Mouse (Mus musculus) liver, embryonic 14.5 days (tissue): ENCODE measurements around the gene Efcab9. TPM values are rescaled to one million over a fixed set of nuclear protein-coding genes. Genes with fewer than 3 reads are reported as not detected.
A peak's percentile ranks its signal among the peaks of the same experiment; 100 is the strongest.

Source experiments
- ATAC-seq: fragments of 200-750 bp; cut with Nextera tagmentation; 2 replicates; pipeline ENCODE4 v1.8.0; 2017; ENCODE audit warnings: moderate number of reproducible peaks, mild to moderate bottlenecking, moderate library complexity; ENCODE audit not compliant: insufficient read depth
- DNase-seq, 3 experiments: peaks; one replicate each; pipeline ENCODE4 v3.0.0-alpha.2; 2012 to 2013; ENCODE audit warnings: low read depth in 3 of 3, low spot score in 3 of 3
- H3K27ac ChIP-seq: fragments of 300-500 bp; sonication (generic); 2 replicates; pipeline ENCODE4 v1.5.1; 2014; ENCODE audit warnings: moderate library complexity, mild to moderate bottlenecking, control low read depth, inconsistent platforms
- H3K27me3 ChIP-seq: fragments of 300-500 bp; sonication (generic); 2 replicates; pipeline ENCODE4 v1.6.1; 2014; ENCODE audit warnings: mild to moderate bottlenecking, low read length, moderate library complexity; ENCODE audit not compliant: control insufficient read depth, insufficient read depth
- H3K36me3 ChIP-seq: fragments of 300-500 bp; sonication (generic); replicated peaks from 2 replicates; pipeline ENCODE4 v1.6.1; 2014; ENCODE audit warnings: low read depth; ENCODE audit not compliant: control insufficient read depth, insufficient read depth
- H3K4me1 ChIP-seq, 2 experiments: fragments of 200-500 bp in 1 of 2; fragments of 300-500 bp in 1 of 2; sonication (generic) in 1 of 2; replicated peaks; 2 replicates each; pipeline ENCODE4 v1.6.1; 2012 to 2014; ENCODE audit warnings: antibody characterized with exemption in 1 of 2, inconsistent platforms in 1 of 2, low read length in 1 of 2; ENCODE audit not compliant: control insufficient read depth in 2 of 2, insufficient read depth in 2 of 2
- H3K4me2 ChIP-seq: fragments of 300-500 bp; sonication (generic); 2 replicates; pipeline ENCODE4 v1.6.1; 2014; ENCODE audit warnings: low read depth, mild to moderate bottlenecking, control low read depth, moderate library complexity
- H3K4me3 ChIP-seq, 2 experiments: fragments of 200-500 bp in 1 of 2; fragments of 300-500 bp in 1 of 2; sonication (generic) in 1 of 2; 2 replicates each; pipeline ENCODE4 v1.5.1; 2012 to 2014; ENCODE audit warnings: low read depth in 2 of 2, low read length in 2 of 2, mild to moderate bottlenecking in 2 of 2, control low read depth in 1 of 2, inconsistent platforms in 1 of 2, moderate library complexity in 1 of 2; ENCODE audit not compliant: insufficient read depth in 1 of 2
- H3K9ac ChIP-seq: fragments of 300-500 bp; sonication (generic); replicated peaks from 2 replicates; pipeline ENCODE4 v1.6.1; 2014; ENCODE audit warnings: mild to moderate bottlenecking, control low read depth, moderate library complexity
- H3K9me3 ChIP-seq: fragments of 300-500 bp; sonication (generic); 2 replicates; pipeline ENCODE4 v1.6.1; 2016; ENCODE audit warnings: low read length, mixed read lengths; ENCODE audit not compliant: control insufficient read depth
- CTCF ChIP-seq: IDR thresholded peaks from 2 replicates; pipeline ENCODE4 v1.5.1; 2016; ENCODE audit warnings: antibody characterized with exemption, low read depth, control low read depth
- EP300 ChIP-seq: IDR thresholded peaks from 2 replicates; pipeline ENCODE4 v1.6.1; 2016; ENCODE audit warnings: antibody characterized with exemption, low read depth
- WGBS: fragments of 180-500 bp; shearing (Covaris S2); extraction: QIAGEN DNeasy Blood & Tissue Kit; methylation state at CpG from one replicate; pipeline ENCODE4 v1.1.7; 2014; ENCODE audit not compliant: insufficient replicate concordance; 5-methylcytosine and 5-hydroxymethylcytosine counted together
- polyA plus RNA-seq, 2 experiments: library from polyadenylated mRNA; depleted of rRNA in 1 of 2; stranded (reverse) in 1 of 2; unstranded in 1 of 2; fragments of >200 nt; fragmentation: Nextera tagmentation in 1 of 2; extraction: Ambion mirVana in 1 of 2; gene quantifications; 2 replicates each; pipeline versions ENCODE4 v1.2.1 to v1.2.3; 2012 to 2014

The Efcab9 gene
- polyA plus RNA-seq, 2 experiments = 0.22 to 0.26 TPM

DNA sequence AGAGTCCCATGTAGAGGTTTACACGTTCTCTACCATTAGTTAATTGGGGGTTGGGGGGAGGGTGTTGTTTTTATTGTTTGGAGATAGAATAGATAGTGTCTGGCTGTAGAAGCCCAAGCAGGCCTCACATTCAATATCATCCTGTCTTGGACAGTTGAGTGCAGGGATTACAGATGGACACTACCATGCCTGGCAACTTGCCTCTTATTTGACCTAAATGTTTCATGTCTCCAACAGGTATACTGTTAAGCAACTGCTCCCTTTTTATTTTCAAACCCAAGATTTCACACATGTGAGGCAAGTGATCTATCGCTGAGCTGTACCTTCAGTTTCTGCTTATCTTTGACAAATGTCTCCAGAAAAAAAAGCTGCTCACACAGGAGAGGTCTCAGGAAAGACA is 50.4 kb downstream of the Efcab9 start:
- TF ChIP-seq CTCF (no peak), EP300 (no peak)
- Histone ChIP-seq H3K27me3 (no peaks in the 10 kb centered on the region), H3K36me3 (no peaks in the 10 kb centered on the region), H3K9me3 (no peaks in the 10 kb centered on the region), H3K4me1 (no peaks in the 10 kb centered on the region), H3K4me2 (no peak overlapping the region), H3K9ac (no peak overlapping the region), H3K27ac (no peak overlapping the region), H3K4me3 (no peak overlapping the region)
- ATAC-seq = no peak
- DNase-seq = no peak
- 32% methylated on average over 2 of the region's 2 CpGs for WGBS

- no peaks in the 10 kb centered on the region for H3K4me1 ChIP-seq
- H3K4me3 ChIP-seq = no peak overlapping the region
- H3K4me2 ChIP-seq = no peak overlapping the region
- peak; percentile 22; the same call in 1 of the 2 replicates for TF ChIP-seq CTCF
- TF ChIP-seq EP300 = no peak
- 58% methylated on average over 5 of the region's 5 CpGs for WGBS
- H3K27me3 ChIP-seq = no peaks in the 10 kb centered on the region
- no peak overlapping the region for H3K9ac ChIP-seq
- H3K9me3 ChIP-seq = no peaks in the 10 kb centered on the region
- ATAC-seq (no peak), DNase-seq (no peak)
- no peak overlapping the region for H3K27ac ChIP-seq
- no peaks in the 10 kb centered on the region for H3K36me3 ChIP-seq
These were observed 56.2 kb downstream of the Efcab9 start for GRCm38 (mm10) chr11:32475487-32476236.

GRCm38 (mm10) chr11:32474725-32475124 is 57.2 kb downstream of the Efcab9 start:
- Histone ChIP-seq H3K27ac (no peak overlapping the region), H3K27me3 (no peaks in the 10 kb centered on the region), H3K4me2 (no peak overlapping the region), H3K4me1 (no peaks in the 10 kb centered on the region), H3K9ac (no peak overlapping the region), H3K9me3 (no peaks in the 10 kb centered on the region), H3K4me3 (no peak overlapping the region), H3K36me3 (no peaks in the 10 kb centered on the region)
- ATAC-seq (no peak), DNase-seq (no peak)
- WGBS = 49% methylated on average over 3 of the region's 3 CpGs
- TF ChIP-seq EP300 (no peak), CTCF (no peak)

Other genes starting within 250 kb of the Efcab9 start
- gene Hba-a1, start 248.6 kb downstream of the Efcab9 start, polyA plus RNA-seq (2012; rRNA removed) = 26,041 and 60,430 TPM in 2 replicates
- gene Hba-a1, start 248.6 kb downstream of the Efcab9 start, polyA plus RNA-seq (2014; fragmentation: Nextera tagmentation; extraction: Ambion mirVana) = 70,707 and 74,513 TPM in 2 replicates
- gene Hbq1b, start 245.1 kb downstream of the Efcab9 start, polyA plus RNA-seq (2012; rRNA removed) = 127 and 156 TPM in 2 replicates
- 157 and 161 TPM in 2 replicates for gene Hbq1b, start 245.1 kb downstream of the Efcab9 start, polyA plus RNA-seq (2014; fragmentation: Nextera tagmentation; extraction: Ambion mirVana)
- 214,511 and 362,158 TPM in 2 replicates for gene Hba-a2, start 235.6 kb downstream of the Efcab9 start, polyA plus RNA-seq (2012; rRNA removed)
- gene Hba-a2, start 235.6 kb downstream of the Efcab9 start, polyA plus RNA-seq (2014; fragmentation: Nextera tagmentation; extraction: Ambion mirVana) = 162,484 and 169,597 TPM in 2 replicates
- gene Hbq1a, start 232.0 kb downstream of the Efcab9 start, polyA plus RNA-seq (2012; rRNA removed) = 7.8 and 9.1 TPM in 2 replicates
- 7.9 TPM in 2 replicates for gene Hbq1a, start 232.0 kb downstream of the Efcab9 start, polyA plus RNA-seq (2014; fragmentation: Nextera tagmentation; extraction: Ambion mirVana)
- 0.75 and 0.83 TPM in 2 replicates for gene Sh3pxd2b, start 184.3 kb downstream of the Efcab9 start, polyA plus RNA-seq (2012; rRNA removed)
- gene Sh3pxd2b, start 184.3 kb downstream of the Efcab9 start, polyA plus RNA-seq (2014; fragmentation: Nextera tagmentation; extraction: Ambion mirVana) = 0.56 and 0.89 TPM in 2 replicates
- gene Ubtd2, start 76.7 kb downstream of the Efcab9 start, polyA plus RNA-seq (2012; rRNA removed) = 1.8 and 3.2 TPM in 2 replicates
- gene Ubtd2, start 76.7 kb downstream of the Efcab9 start, polyA plus RNA-seq (2014; fragmentation: Nextera tagmentation; extraction: Ambion mirVana) = 2.8 and 4.4 TPM in 2 replicates
- 4.0 and 4.9 TPM in 2 replicates for gene Stk10, start 1.2 kb upstream of the Efcab9 start, polyA plus RNA-seq (2012; rRNA removed)
- gene Stk10, start 1.2 kb upstream of the Efcab9 start, polyA plus RNA-seq (2014; fragmentation: Nextera tagmentation; extraction: Ambion mirVana) = 1.9 and 3.2 TPM in 2 replicates
- gene Fbxw11, start 110.6 kb upstream of the Efcab9 start, polyA plus RNA-seq (2012; rRNA removed) = 10.2 and 10.9 TPM in 2 replicates
- gene Fbxw11, start 110.6 kb upstream of the Efcab9 start, polyA plus RNA-seq (2014; fragmentation: Nextera tagmentation; extraction: Ambion mirVana) = 13.9 and 14.9 TPM in 2 replicates